Mouse (Mus musculus): ENCODE measurements at regions not wholly inside any gene's neighbourhood (a gene's known extent, or its start where the extent isn't known, plus 50 kb on each side); places are given as distances from the start of the nearest gene placed in this dataset.
A peak's percentile ranks its signal among the peaks of the same experiment; 100 is the strongest.

DNA sequence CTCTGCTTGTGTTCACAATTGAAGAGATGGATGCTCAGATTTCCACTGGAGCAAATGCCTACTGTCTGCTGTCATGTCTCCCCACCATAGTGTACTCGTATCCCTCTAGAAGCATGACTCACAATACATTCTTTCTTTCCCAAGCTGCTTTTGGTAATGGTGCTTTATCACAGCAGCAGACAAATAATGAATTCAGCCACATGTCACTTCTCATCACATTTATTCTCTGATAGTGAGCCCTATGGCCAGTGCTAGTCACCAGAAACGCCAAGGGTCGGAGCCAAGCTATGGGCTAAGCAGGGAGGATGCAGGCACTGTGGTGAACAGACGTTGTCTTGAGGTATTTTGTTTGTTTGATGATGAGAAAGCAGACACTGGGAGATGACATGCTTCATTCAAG lies 388.2 kb upstream of the Trib2 start:
- no peak for ATAC-seq (replicated peaks; ENCODE audit: poor library complexity, severe bottlenecking)

- peak; percentile 77 for ATAC-seq (replicated peaks; ENCODE audit: poor library complexity, severe bottlenecking)
Measured at GRCm38 (mm10) chr12:16196917-16197316, 380.2 kb upstream of the Trib2 start.

DNA sequence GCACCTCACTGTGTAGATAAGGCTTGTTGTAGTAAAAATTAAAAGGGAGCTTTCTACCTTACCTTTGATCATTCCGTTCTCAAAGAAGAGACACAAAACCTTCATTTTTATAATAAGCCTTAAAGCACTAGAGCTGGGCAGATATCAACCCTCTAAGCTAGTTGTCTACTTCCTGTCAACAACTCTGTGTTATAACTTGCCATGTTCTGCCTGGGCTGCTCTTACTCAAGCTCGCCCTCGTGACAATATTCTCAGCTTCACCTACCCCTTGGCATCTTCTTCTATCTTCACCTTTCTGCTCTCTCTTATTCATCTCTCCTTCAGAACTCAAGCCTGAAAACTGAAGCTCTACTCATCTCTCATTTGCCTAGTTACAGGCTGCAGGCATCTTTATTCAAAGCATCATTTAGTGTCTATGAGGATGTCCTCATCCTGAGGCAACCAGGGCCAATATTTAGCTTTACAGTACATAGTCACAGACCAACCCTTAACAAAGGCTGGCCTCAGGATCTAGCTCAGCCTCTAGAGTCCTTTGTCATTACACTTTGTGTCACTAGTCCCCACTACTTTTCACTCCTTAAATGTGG lies 375.2 kb upstream of the Trib2 start:
- ATAC-seq (replicated peaks; ENCODE audit: poor library complexity, severe bottlenecking), result no peak

GRCm38 (mm10) chr12:16190706-16191105 lies 374.0 kb upstream of the Trib2 start:
- no peak for ATAC-seq (replicated peaks; ENCODE audit: poor library complexity, severe bottlenecking)

DNA sequence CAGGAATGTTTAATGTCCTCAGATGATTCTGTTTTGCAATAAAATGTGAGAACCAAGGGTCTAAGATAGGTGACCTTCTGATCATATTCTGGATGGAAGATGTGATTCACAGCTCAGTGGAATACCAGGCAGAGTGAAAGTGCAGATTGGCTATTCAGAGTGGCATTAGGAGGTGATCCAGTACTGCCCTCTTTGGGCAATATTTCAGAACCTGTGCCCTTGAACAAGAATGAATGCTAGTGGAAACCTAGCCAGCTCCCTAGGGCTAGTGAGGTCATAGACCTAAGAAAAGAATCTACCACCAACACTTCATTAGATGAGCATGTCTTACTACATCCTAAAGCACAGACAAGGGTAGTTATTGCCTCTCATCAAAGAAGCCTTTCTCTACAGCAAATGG lies 372.7 kb upstream of the Trib2 start:
- no peak for ATAC-seq (replicated peaks; ENCODE audit: poor library complexity, severe bottlenecking)

DNA sequence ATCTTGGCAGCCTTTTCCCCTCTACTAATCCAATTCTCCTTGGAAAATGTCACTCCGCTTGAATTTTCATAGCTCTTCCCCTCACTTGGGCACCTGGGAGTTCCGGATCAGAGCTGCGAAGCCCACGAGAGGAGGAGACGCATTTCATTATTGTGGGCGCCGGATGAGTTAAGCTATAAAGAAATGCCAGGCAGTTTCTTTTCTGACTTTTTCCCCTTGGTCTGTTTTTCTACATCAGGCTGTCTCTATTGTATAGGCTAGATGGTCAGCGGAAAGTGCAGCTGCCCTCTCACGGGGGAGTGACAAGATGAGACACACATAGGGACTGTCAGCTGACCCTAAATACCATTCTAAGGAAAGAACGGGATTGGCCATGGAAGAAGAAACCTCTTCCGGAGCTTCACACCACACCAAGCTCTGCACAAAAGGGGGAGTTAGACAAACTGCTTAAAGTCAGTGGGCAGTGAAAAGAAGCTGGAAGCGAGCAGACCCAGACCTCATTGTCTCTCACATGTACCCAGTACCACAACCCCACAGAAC lies 369.3 kb upstream of the Trib2 start:
- no peak for ATAC-seq (replicated peaks; ENCODE audit: poor library complexity, severe bottlenecking)

DNA sequence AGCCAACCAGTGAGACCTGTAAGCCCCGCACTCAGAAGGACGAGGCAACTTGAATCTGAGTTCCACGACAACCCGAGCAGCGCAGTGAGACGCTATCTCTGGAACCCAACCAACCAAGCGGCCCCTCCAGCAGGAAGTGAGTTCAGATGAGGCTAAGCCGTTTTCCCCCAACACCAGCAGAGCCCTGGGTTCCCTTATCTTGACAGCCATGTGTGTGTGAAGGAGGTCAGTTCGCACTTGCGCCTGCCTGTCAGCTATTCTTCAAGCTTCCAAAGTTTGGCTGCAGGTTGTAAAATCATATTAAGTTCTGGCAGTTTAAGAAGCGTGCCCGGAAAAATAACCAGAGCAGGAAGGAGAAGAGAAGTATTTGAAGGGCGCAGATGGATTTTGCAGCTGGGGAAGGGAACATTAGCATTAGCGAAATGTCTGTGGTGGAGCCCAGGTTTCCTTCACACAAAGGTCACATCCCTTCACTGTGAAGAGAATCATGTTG lies 368.8 kb upstream of the Trib2 start:
- ATAC-seq (replicated peaks; ENCODE audit: poor library complexity, severe bottlenecking), result peak; percentile 96

GRCm38 (mm10) chr12:16183055-16183454 lies 366.3 kb upstream of the Trib2 start:
- no peak for ATAC-seq (replicated peaks; ENCODE audit: poor library complexity, severe bottlenecking)

GRCm38 (mm10) chr12:16181599-16181998 lies 364.9 kb upstream of the Trib2 start:
- ATAC-seq (replicated peaks; ENCODE audit: poor library complexity, severe bottlenecking), result no peak

- ATAC-seq (replicated peaks; ENCODE audit: poor library complexity, severe bottlenecking), result no peak
Measured at GRCm38 (mm10) chr12:16179897-16180296, 363.2 kb upstream of the Trib2 start.

DNA sequence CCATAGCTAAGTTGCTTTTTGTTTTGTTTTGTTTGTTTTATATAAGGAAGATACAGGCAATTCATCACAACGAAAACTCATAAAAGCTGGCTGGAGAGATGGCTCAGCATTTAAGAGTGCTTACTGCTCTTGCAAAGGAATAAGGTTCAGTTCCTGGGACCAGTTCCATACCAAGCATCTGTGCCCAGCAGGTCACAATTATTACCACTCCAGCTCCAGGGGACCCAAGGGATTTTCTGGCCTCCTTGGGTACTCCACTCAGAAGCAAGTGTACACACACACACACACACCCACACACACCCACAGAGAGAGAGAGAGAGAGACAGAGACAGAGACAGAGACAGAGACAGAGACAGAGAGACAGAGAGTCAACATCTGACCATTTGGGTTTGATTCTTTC lies 359.6 kb upstream of the Trib2 start:
- no peak for ATAC-seq (replicated peaks; ENCODE audit: poor library complexity, severe bottlenecking)

GRCm38 (mm10) chr12:16172176-16172575 lies 355.5 kb upstream of the Trib2 start:
- no peak for ATAC-seq (replicated peaks; ENCODE audit: poor library complexity, severe bottlenecking)

DNA sequence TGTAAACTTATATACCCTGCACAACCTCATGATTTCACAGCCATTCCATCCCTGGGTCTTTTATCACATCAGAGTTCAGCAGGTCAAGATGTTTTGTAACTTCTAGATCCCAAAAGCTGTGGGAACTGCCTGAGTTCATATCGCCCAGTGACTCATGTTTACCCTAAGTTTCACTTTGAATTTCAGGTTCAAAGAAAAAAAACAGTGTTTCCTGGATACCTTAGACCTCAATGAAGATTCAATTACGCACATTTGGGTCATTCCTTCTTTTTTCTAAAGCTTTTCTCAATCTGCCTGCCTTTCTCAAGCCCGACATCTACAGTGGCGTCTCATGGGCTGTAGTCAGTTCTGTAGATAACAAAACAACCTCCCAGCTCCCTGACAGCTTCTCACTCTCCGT lies 354.9 kb upstream of the Trib2 start:
- no peak for ATAC-seq (replicated peaks; ENCODE audit: poor library complexity, severe bottlenecking)

GRCm38 (mm10) chr12:16169781-16170535 lies 353.2 kb upstream of the Trib2 start:
- ATAC-seq (replicated peaks; ENCODE audit: poor library complexity, severe bottlenecking), result peak; percentile 83

DNA sequence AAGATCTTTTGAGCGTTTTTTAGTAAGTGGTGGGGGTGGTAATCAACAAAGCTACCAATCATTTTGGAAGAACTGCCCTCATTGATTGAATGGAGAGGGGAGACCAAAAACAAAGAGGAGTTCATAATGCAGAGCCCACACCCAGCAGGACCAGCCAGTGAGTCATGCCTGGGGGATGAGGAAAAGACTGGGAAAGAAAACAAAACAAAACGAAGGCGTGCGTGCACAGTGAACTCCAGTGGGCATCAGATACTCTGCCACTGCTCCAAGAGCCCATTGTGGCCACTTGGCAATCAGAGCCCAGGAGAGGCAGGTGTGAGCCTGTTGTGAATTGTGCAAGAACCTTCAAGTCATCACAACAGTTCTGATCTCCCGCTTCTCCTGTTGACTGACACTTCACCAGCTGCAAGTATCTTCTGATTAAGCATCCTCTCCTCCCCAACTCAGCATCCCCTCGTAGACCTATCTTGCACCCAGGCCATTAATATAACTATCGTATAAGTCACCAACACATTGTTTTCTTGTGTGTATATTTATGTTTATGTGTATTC lies 351.1 kb upstream of the Trib2 start:
- no peak for ATAC-seq (replicated peaks; ENCODE audit: poor library complexity, severe bottlenecking)

GRCm38 (mm10) chr12:16165126-16165525 lies 348.4 kb upstream of the Trib2 start:
- no peak for ATAC-seq (replicated peaks; ENCODE audit: poor library complexity, severe bottlenecking)

GRCm38 (mm10) chr12:16161947-16162346 lies 345.2 kb upstream of the Trib2 start:
- no peak for ATAC-seq (replicated peaks; ENCODE audit: poor library complexity, severe bottlenecking)

DNA sequence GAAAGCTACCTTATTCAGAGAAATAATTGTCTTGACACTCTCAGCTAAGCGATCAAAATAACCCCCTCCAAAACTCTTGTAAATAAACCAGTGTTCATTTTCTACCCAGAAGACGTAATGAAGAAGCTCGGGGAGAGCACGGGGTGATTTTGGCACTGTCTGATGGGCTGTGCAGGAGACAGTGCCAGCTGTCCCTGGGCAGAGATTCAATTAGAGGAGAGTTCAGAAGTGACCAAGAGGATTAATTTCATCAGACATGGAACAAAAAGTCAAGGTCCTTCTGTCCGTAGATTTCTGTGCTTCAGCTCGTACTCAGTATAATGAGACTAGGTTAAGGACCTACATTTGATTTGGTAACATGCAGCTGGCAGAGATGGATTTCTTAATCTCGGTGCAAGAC lies 341.2 kb upstream of the Trib2 start:
- no peak for ATAC-seq (replicated peaks; ENCODE audit: poor library complexity, severe bottlenecking)

DNA sequence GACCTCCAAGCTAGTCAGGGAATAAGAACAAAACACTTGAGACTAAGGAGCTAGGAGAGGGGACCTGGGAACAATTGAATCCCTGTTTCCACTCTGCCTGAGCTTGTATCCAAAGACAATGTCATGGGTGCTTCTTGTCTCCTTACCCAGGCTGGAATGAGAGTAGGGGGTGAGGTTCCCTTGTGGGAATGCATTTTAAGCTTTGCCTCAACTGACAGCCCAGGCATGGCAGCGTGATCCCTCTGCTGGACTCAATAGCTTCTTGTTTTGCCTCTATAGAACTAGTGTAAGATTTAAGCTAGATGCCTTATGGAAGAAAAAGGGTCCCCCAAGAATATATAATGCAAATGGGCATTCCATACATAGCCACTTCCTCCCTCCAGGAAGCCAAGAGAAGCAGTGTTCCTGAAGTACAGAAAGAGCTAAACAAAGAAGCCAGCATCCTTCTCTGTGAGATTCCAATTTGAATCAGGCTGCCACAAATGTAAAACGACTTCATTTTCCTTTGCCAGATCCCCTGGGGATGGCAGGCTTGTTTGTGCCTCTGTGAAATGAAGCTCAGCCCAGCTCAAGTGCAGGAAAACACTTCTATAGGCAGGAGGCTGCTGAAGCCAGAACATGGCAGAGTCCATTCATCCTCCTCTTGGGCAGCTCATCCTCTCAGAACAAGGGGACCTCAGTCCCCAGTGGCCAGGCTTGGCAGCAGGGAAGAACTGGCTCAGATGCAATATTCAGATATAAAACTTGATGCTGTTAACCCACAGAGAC lies 339.3 kb upstream of the Trib2 start:
- no peak for ATAC-seq (replicated peaks; ENCODE audit: poor library complexity, severe bottlenecking)

DNA sequence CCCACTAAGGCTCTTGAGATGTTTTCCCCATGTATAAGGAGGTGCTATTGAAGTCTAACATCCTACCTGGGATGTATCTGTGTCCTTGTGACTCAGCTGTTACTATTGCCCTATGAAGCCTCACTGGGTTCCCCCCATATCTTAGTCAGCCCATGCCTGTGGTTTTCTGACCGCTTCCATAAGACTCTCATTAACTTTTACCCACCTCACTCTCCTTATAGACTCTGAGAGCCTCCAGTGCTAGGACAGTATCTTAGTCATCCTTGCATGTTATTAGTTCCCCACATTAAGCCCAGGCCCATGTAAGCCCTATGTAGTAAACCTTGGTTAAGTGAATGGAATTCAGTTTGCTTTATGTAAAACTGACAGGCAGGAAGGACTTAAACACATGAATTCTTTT lies 337.5 kb upstream of the Trib2 start:
- no peak for ATAC-seq (replicated peaks; ENCODE audit: poor library complexity, severe bottlenecking)

- ATAC-seq (replicated peaks; ENCODE audit: poor library complexity, severe bottlenecking), result no peak
Measured at GRCm38 (mm10) chr12:16152108-16152507, 335.4 kb upstream of the Trib2 start.
